Mouse (Mus musculus) lung, embryonic 15.5 days (tissue): Measurements from ENCODE around the gene Sephs1. TPM values are rescaled to one million over a fixed set of nuclear protein-coding genes. Genes with fewer than 3 reads are reported as not detected.

Experiments used
- ATAC-seq: fragments of 200-750 bp; cut with Nextera tagmentation; 2 replicates; pipeline ENCODE4 v1.8.0; 2017; ENCODE audit warnings: moderate number of reproducible peaks, borderline replicate concordance; ENCODE audit not compliant: low FRiP score, low TSS enrichment; ENCODE audit errors: extremely low read depth
- H3K27ac ChIP-seq: fragments of 300-500 bp; sonication (generic); 2 replicates; pipeline ENCODE4 v1.5.1; 2015; ENCODE audit warnings: moderate library complexity, mild to moderate bottlenecking, inconsistent platforms
- H3K27me3 ChIP-seq: fragments of 300-500 bp; sonication (generic); 2 replicates; pipeline ENCODE4 v1.6.1; 2015; ENCODE audit warnings: inconsistent platforms
- H3K36me3 ChIP-seq: fragments of 300-500 bp; sonication (generic); 2 replicates; pipeline ENCODE4 v1.6.1; 2015; ENCODE audit warnings: inconsistent platforms
- H3K4me1 ChIP-seq: fragments of 300-500 bp; sonication (generic); 2 replicates; pipeline ENCODE4 v1.6.1; 2015; ENCODE audit warnings: inconsistent platforms
- H3K4me2 ChIP-seq: fragments of 300-500 bp; sonication (generic); 2 replicates; pipeline ENCODE4 v1.6.1; 2015; ENCODE audit warnings: inconsistent platforms, mild to moderate bottlenecking, moderate library complexity
- H3K4me3 ChIP-seq: fragments of 300-500 bp; sonication (generic); 2 replicates; pipeline ENCODE4 v1.5.1; 2015; ENCODE audit warnings: mild to moderate bottlenecking, inconsistent platforms
- H3K9ac ChIP-seq: fragments of 300-500 bp; sonication (generic); 2 replicates; pipeline ENCODE4 v1.6.1; 2015; ENCODE audit warnings: inconsistent platforms
- H3K9me3 ChIP-seq: fragments of 300-500 bp; sonication (generic); 2 replicates; pipeline ENCODE4 v1.6.1; 2016; ENCODE audit warnings: inconsistent platforms
- WGBS: fragments of 180-500 bp; shearing (Covaris S2); methylation state at CpG from one replicate; pipeline ENCODE4 v1.1.7; 2015; 5-methylcytosine and 5-hydroxymethylcytosine counted together
- polyA plus RNA-seq: library from polyadenylated mRNA; unstranded; fragments of >200 nt; fragmentation: Nextera tagmentation; extraction: Ambion mirVana; gene quantifications from 2 replicates; pipeline ENCODE4 v1.2.1, GENCODE M21; 2015

Gene Sephs1
- 95.8 and 98.8 TPM in 2 replicates for polyA plus RNA-seq

DNA sequence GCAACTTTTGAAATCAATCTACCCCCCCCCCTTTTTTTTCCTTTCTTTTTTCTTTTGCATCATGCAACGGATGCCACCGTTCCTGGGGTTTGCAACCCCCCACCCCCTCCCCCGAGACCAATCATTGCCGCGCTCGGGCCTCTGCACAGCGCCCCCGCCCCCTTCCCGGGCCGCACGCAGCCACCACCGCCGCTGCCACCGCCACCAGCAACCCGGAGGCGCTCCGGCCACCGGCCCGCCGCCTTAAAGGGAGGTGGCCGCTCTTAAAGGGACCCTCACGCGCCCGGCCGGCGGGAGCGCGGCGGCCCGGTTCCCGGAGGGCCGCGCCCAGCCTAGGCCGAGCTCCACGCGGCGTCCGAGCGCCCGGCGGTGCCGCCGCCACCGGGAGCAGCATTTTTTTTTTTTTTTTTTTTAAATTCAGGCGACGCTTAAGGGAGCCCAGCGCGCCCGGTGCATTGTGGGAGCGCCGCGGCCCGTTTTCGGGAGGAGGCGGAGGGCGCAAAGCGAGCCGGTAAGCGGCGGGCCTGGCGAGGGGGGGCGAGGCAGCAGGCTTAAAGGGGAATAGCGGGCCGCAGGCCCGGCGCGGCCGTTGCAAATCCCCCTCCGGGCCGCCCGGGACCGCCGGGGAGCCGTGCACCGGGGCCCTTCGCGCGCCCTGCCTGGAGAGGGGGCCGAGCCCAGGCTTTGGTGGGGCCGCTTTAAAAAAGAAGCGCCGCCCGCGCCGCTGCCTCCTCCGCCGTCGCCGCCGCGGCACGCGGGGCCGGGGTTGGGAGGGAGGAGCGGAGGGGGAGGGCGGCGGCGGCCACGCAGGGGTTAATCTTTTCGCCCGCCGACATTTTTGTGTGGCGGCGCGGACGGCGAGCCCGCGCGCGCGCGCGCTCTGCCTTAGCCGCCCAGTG is at the start of gene Sephs1:
Gene Sephs1, plus strand, starts transcription at position 215 of the 899 bp plus-strand sequence.
- under 1% methylated on average over 86 of the region's 115 CpGs for WGBS
- ATAC-seq: peak; percentile 76
- H3K36me3 ChIP-seq: peaks cover 15% of the 10 kb centered on the region
- peak within 1 kb of the TSS; percentile 99 for H3K9ac ChIP-seq
- H3K27me3 ChIP-seq: no peaks in the 10 kb centered on the region
- peak within 1 kb of the TSS; percentile 93 for H3K4me3 ChIP-seq
- peaks cover 13% of the 10 kb centered on the region for H3K4me1 ChIP-seq
- no peaks in the 10 kb centered on the region for H3K9me3 ChIP-seq
- peak within 1 kb of the TSS; percentile 100 for H3K27ac ChIP-seq
- peak within 1 kb of the TSS; percentile 80 for H3K4me2 ChIP-seq

DNA sequence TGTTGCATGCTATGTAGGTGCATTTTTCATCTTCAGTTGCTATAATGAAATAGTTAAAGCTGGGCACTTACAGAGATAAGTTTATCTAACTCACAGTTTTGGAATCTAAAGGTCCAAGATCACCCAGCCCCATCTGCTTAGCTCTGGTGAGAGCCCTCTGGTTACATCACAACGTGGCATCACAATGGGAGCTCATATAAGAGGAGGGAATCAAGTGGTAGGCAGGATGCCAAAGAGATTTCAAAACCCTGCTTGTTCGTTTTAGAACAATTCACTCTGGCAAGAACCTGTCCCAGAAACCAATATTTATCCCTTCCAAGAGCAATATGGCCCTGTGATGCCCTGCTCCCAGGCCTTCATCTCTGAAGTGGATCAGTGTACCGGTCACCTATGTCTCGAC is 49.2 kb upstream of the Sephs1 start:
- no peak overlapping the region for H3K9ac ChIP-seq
- H3K9me3 ChIP-seq: no peaks in the 10 kb centered on the region
- ATAC-seq: no peak
- no peak overlapping the region for H3K4me2 ChIP-seq
- no peaks in the 10 kb centered on the region for H3K36me3 ChIP-seq
- H3K4me3 ChIP-seq: no peak overlapping the region
- no peaks in the 10 kb centered on the region for H3K27me3 ChIP-seq
- H3K27ac ChIP-seq: no peak overlapping the region
- H3K4me1 ChIP-seq: peaks cover 9% of the 10 kb centered on the region; the same call in 1 of the 2 replicates
- WGBS: 61% methylated on average over 4 of the region's 4 CpGs

DNA sequence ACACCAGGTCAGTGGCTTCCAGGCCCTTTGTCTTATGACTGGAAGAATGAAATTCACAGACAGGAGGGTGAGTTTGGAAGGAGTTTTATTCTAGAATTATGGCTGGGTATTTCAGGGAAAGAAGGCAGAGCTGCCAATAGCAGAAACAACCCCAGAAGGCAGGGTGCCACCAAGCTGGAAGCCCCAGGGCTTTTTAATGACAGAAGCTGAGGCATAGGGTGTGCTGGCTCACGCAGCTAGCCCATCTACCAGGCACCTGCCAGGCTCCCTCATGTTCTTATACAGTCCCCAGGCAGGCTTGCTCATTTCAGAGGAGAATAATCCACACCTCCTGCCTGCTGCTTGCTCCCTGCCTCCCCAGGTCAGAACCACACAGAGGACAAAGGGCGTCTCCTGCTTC is 31.9 kb upstream of the Sephs1 start:
- WGBS: 84% methylated on average over 2 of the region's 2 CpGs
- Histone ChIP-seq H3K4me3 (no peak overlapping the region), H3K27me3 (no peaks in the 10 kb centered on the region), H3K9me3 (no peaks in the 10 kb centered on the region), H3K4me1 (no peaks in the 10 kb centered on the region), H3K9ac (no peak overlapping the region), H3K4me2 (no peak overlapping the region), H3K27ac (no peak overlapping the region), H3K36me3 (no peaks in the 10 kb centered on the region)
- ATAC-seq: no peak

GRCm38 (mm10) chr2:4857186-4857585 is 24.2 kb upstream of the Sephs1 start:
- ATAC-seq: no peak
- 45% methylated on average over 5 of the region's 5 CpGs for WGBS

DNA sequence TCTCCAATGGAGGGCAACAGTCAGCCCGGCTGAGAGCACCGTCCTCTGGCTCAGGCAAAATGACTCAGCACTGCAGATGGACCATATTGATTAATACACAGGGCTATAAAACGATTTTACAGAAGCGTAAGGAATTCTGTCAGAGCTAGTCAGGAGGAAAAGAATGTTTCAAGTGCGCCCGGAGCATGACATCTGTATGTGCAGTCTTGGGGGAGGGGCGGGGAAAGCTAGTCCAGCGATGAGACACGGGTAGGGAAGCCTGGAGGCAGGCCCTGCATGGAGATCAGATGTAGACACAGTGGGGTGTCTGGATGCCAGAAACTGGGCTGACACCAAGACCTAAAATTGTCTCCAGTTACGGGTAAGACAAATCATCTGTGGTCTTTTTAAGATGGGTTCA is 23.2 kb upstream of the Sephs1 start:
- no peak overlapping the region for H3K4me3 ChIP-seq
- H3K27ac ChIP-seq: no peak overlapping the region
- H3K4me2 ChIP-seq: no peak overlapping the region
- H3K4me1 ChIP-seq: peaks cover 16% of the 10 kb centered on the region
- H3K9me3 ChIP-seq: no peaks in the 10 kb centered on the region
- ATAC-seq: no peak
- no peaks in the 10 kb centered on the region for H3K27me3 ChIP-seq
- H3K9ac ChIP-seq: no peak overlapping the region
- no peaks in the 10 kb centered on the region for H3K36me3 ChIP-seq
- 51% methylated on average over 10 of the region's 10 CpGs for WGBS

More at GRCm38 (mm10) chr2:4857186-4857585, 24.2 kb upstream of the Sephs1 start:
- Histone ChIP-seq H3K27ac (no peak overlapping the region), H3K4me2 (no peak overlapping the region), H3K9ac (no peak overlapping the region), H3K4me1 (peaks cover 16% of the 10 kb centered on the region), H3K27me3 (no peaks in the 10 kb centered on the region), H3K4me3 (no peak overlapping the region), H3K9me3 (no peaks in the 10 kb centered on the region), H3K36me3 (no peaks in the 10 kb centered on the region)

DNA sequence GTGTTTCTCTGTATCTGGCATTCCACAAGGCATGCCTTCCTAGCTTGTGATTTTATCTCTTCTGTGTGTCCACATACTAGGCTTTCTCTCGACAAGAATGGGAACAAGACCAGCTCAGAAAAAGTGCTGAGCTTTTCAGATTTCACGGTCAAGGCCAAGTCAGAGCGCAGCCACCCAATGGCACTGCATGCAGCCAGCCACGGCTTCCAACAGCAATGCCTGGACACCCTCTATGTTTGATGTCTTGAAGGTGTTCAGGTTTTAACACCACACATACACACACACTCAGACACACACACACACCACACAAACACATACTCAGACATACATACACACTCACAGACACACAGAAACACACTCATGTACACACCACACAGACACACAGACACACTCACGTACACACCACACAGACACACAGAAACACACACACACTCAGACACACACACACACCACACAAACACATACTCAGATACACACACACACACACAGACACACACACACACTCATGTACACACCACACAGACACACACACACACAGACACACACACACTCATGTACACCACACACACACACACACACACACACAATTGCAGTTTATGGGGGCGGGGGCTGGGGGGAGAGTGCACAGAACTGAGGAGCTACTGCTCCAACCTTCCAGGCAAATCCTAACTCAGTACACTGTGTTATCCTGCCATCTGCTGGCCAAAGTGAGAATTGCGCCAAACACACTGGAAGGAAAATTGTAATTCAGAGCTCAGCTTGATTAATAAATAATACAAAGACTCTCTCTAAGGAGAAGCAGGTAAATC is 17.2 kb upstream of the Sephs1 start:
- Histone ChIP-seq H3K36me3 (no peaks in the 10 kb centered on the region), H3K4me2 (no peak overlapping the region), H3K9ac (no peak overlapping the region), H3K4me3 (no peak overlapping the region), H3K4me1 (no peaks in the 10 kb centered on the region), H3K27me3 (no peaks in the 10 kb centered on the region), H3K27ac (no peak overlapping the region), H3K9me3 (no peaks in the 10 kb centered on the region)
- ATAC-seq: peak; percentile 75
- whole genome bisulfite sequencing: 36% methylated on average over 7 of the region's 7 CpGs

- Histone ChIP-seq H3K9ac (no peak overlapping the region), H3K4me3 (no peak overlapping the region), H3K27me3 (no peaks in the 10 kb centered on the region), H3K27ac (no peak overlapping the region), H3K4me2 (no peak overlapping the region), H3K9me3 (no peaks in the 10 kb centered on the region), H3K4me1 (no peaks in the 10 kb centered on the region), H3K36me3 (no peaks in the 10 kb centered on the region)
- ATAC-seq: no peak
- 43% methylated on average over 9 of the region's 9 CpGs for WGBS
Measured at GRCm38 (mm10) chr2:4864817-4865296, 16.5 kb upstream of the Sephs1 start.

GRCm38 (mm10) chr2:4868028-4868725 is 13.2 kb upstream of the Sephs1 start:
- no peak overlapping the region for H3K4me2 ChIP-seq
- H3K9ac ChIP-seq: no peak overlapping the region
- no peaks in the 10 kb centered on the region for H3K9me3 ChIP-seq
- H3K27ac ChIP-seq: no peak overlapping the region
- no peak for ATAC-seq
- no peaks in the 10 kb centered on the region for H3K4me1 ChIP-seq
- 83% methylated on average over 12 of the region's 12 CpGs for WGBS
- H3K36me3 ChIP-seq: no peaks in the 10 kb centered on the region
- no peak overlapping the region for H3K4me3 ChIP-seq
- no peaks in the 10 kb centered on the region for H3K27me3 ChIP-seq

DNA sequence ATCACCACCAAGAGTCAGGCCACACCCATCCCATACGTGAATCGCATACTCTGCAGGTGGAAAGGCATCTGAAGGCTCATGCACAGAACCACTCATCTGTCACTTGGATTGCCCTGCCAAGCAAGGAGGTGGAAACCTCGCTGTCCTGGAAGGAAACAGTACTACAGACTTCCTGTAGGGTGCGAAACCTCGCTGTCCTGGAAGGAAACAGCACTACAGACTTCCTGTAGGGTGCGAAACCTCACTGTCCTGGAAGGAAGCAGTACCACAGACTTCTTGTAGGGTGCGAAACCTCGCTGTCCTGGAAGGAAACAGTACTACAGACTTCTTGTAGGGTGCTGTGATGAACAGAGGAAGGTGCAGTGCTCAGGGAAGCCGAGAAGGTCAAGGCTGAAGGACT is 8.6 kb upstream of the Sephs1 start:
- Histone ChIP-seq H3K27ac (no peak overlapping the region), H3K9ac (no peak overlapping the region), H3K4me3 (no peak overlapping the region), H3K36me3 (no peaks in the 10 kb centered on the region), H3K9me3 (no peaks in the 10 kb centered on the region), H3K4me2 (no peak overlapping the region), H3K27me3 (no peaks in the 10 kb centered on the region), H3K4me1 (peaks cover 6% of the 10 kb centered on the region; the same call in 1 of the 2 replicates)
- no peak for ATAC-seq
- WGBS: 63% methylated on average over 9 of the region's 9 CpGs

- no peaks in the 10 kb centered on the region for H3K27me3 ChIP-seq
- no peaks in the 10 kb centered on the region for H3K9me3 ChIP-seq
- no peak overlapping the region for H3K27ac ChIP-seq
- no peak overlapping the region for H3K4me2 ChIP-seq
- H3K4me1 ChIP-seq: peaks cover 6% of the 10 kb centered on the region; the same call in 1 of the 2 replicates
- H3K36me3 ChIP-seq: no peaks in the 10 kb centered on the region
- no peak overlapping the region for H3K4me3 ChIP-seq
- WGBS: 21% methylated on average over 6 of the region's 6 CpGs
- ATAC-seq: no peak
- H3K9ac ChIP-seq: no peak overlapping the region
Measured at GRCm38 (mm10) chr2:4873331-4873730, 8.0 kb upstream of the Sephs1 start.

DNA sequence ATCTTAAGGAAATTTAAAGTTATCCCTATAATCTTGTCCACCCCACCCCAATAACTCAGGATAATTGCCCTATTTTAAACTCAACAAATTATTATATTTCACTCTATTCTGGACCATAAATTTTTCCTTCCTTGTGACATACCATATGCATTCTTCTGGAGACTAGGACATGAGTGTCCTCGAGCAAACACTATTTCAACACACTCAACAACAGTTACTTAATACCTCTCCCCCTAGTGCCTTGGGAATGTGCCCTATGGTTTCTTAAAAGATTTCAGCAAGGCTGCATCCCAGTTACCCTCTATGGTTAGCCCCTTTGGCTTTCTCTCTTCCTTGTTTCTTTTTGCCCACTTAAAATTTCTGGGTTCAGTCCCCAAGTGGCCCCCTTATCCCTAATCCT is 6.3 kb upstream of the Sephs1 start:
- no peak for ATAC-seq

More for the DNA sequence above, 6.3 kb upstream of the Sephs1 start:
- H3K4me3 ChIP-seq: no peak overlapping the region
- H3K4me2 ChIP-seq: no peak overlapping the region
- H3K9ac ChIP-seq: no peak overlapping the region
- H3K27me3 ChIP-seq: no peaks in the 10 kb centered on the region
- H3K4me1 ChIP-seq: peaks cover 6% of the 10 kb centered on the region; the same call in 1 of the 2 replicates
- WGBS: 27% methylated on average over 1 of the region's 1 CpGs
- H3K36me3 ChIP-seq: no peaks in the 10 kb centered on the region
- no peak overlapping the region for H3K27ac ChIP-seq
- no peaks in the 10 kb centered on the region for H3K9me3 ChIP-seq
